Mouse (Mus musculus): ENCODE measurements at regions not wholly inside any gene's neighbourhood (a gene's known extent, or its start where the extent isn't known, plus 50 kb on each side); places are given as distances from the start of the nearest gene placed in this dataset.

DNA sequence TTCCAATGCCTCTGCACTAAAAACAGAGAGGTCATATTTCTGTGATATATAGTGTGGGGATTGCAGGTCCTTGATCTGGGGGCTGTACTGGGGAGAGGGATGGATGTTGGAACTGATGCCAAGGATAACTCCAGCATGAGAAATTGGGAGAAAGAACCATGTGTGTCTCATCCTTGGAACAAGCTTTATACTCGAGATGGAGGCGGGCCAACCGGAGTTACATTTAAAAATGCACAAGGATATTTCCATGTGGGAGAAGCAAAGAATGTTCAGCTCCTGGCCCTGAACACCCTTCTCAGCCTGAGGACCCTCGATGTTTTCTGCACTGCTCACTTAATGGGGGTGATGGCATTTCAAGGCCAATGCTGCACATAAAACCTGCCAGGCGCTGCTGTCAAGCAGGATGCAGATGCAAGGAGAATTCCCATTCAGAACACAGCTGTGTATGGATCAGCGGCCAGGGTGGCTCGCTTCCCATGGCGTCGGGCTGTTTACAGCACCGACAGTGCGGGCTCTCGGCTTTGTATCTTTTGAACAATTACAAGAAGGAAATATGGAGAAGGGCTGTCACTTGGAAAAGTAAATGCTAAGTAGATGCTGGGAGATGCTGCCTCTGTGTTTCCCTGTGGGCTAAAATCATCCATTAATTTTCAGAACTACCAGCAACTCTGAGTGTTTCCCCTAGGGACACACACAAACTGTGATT is 184.9 kb upstream of the Myt1l start:
- no peak for TF ChIP-seq CTCF (conservative IDR thresholded peaks at IDR 0.05; ENCODE audit: insufficient read depth, insufficient read length, low read depth, low read length)
- TF ChIP-seq POLR2A (IDR thresholded peaks at IDR 0.05; ENCODE audit: low read depth, low read length): no peak
- 66% methylated on average over 12 of the region's 12 CpGs for WGBS
- no peak overlapping the region for H3K4me3 ChIP-seq (ENCODE audit: insufficient read depth, low read depth, low read length)
- DNase-seq: no peak
- no peaks in the 10 kb centered on the region for H3K36me3 ChIP-seq (ENCODE audit: control insufficient read depth, insufficient read depth, low read length)
- no peaks in the 10 kb centered on the region for H3K27me3 ChIP-seq (replicated peaks; ENCODE audit: control insufficient read depth, insufficient read depth, low read length)
- H3K27ac ChIP-seq (ENCODE audit: insufficient read depth, low read depth, low read length): no peak overlapping the region
- no peaks in the 10 kb centered on the region for H3K4me1 ChIP-seq (ENCODE audit: control insufficient read depth, insufficient read depth, low read length)

DNA sequence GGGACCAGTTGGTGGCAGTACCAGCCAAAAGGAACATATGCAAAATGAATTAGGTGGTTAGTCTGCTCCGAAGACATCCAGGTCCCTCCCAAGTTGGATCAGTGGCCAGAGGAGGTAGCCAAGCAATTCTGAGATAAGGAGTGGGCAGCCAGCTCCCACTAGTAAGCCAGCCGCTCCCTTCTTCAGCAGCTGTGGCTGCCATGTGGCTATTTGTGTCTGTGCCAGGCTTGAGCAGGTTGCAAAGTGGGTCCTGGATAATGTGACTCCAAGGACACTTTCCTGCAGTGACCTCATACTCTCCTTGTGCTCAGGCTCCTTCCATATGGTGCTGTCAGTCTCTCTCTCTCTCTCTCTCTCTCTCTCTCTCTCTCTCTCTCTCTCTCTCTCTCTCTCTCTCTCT is 179.5 kb upstream of the Myt1l start:
- no peak overlapping the region for H3K4me3 ChIP-seq (ENCODE audit: insufficient read depth, low read depth, low read length)
- WGBS: 39% methylated on average over 2 of the region's 2 CpGs
- H3K4me1 ChIP-seq (ENCODE audit: control insufficient read depth, insufficient read depth, low read length): no peaks in the 10 kb centered on the region
- DNase-seq: peak; percentile 4
- no peaks in the 10 kb centered on the region for H3K27me3 ChIP-seq (replicated peaks; ENCODE audit: control insufficient read depth, insufficient read depth, low read length)
- no peak for TF ChIP-seq POLR2A (IDR thresholded peaks at IDR 0.05; ENCODE audit: low read depth, low read length)
- TF ChIP-seq CTCF (conservative IDR thresholded peaks at IDR 0.05; ENCODE audit: insufficient read depth, insufficient read length, low read depth, low read length): no peak
- no peak overlapping the region for H3K27ac ChIP-seq (ENCODE audit: insufficient read depth, low read depth, low read length)
- H3K36me3 ChIP-seq (ENCODE audit: control insufficient read depth, insufficient read depth, low read length): no peaks in the 10 kb centered on the region

DNA sequence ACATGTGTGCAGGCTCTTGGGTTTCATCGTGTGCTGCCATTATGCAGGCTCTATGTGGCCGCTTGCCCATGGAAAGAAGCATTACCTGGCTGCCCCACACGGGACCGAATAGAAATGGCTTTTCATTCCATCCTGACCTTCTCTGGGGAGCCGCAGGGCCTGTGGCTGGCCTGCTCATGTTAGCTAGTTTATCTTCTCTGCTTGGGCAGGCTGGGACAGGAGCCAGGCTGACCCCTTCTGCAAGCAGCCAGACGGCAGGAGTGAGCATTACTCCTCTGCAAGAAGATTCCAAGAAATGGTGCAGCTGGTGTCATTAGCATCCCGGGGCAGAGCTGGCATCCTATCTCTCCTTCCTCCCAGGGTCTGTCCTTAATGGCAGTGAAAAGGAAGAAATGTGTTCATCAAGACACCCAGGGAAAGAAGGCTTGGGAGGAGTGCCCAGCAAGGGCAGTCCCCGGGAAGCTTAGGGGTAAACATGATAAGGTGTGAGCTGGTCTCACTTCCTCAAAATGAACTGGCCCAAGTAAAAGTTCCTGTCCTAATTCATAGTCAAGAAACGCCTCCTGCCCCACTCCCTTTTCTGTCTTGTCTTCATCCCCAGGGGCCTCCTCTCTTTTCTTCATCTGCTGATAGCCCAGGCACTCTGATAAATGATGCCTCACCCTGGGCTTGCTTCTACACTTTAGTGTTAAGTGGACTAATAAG is 178.9 kb upstream of the Myt1l start:
- no peaks in the 10 kb centered on the region for H3K36me3 ChIP-seq (ENCODE audit: control insufficient read depth, insufficient read depth, low read length)
- H3K27ac ChIP-seq (ENCODE audit: insufficient read depth, low read depth, low read length): no peak overlapping the region
- no peak overlapping the region for H3K4me3 ChIP-seq (ENCODE audit: insufficient read depth, low read depth, low read length)
- TF ChIP-seq CTCF (conservative IDR thresholded peaks at IDR 0.05; ENCODE audit: insufficient read depth, insufficient read length, low read depth, low read length): no peak
- no peak for TF ChIP-seq POLR2A (IDR thresholded peaks at IDR 0.05; ENCODE audit: low read depth, low read length)
- WGBS: 36% methylated on average over 9 of the region's 9 CpGs
- DNase-seq: no peak
- H3K27me3 ChIP-seq (replicated peaks; ENCODE audit: control insufficient read depth, insufficient read depth, low read length): no peaks in the 10 kb centered on the region
- H3K4me1 ChIP-seq (ENCODE audit: control insufficient read depth, insufficient read depth, low read length): no peaks in the 10 kb centered on the region

DNA sequence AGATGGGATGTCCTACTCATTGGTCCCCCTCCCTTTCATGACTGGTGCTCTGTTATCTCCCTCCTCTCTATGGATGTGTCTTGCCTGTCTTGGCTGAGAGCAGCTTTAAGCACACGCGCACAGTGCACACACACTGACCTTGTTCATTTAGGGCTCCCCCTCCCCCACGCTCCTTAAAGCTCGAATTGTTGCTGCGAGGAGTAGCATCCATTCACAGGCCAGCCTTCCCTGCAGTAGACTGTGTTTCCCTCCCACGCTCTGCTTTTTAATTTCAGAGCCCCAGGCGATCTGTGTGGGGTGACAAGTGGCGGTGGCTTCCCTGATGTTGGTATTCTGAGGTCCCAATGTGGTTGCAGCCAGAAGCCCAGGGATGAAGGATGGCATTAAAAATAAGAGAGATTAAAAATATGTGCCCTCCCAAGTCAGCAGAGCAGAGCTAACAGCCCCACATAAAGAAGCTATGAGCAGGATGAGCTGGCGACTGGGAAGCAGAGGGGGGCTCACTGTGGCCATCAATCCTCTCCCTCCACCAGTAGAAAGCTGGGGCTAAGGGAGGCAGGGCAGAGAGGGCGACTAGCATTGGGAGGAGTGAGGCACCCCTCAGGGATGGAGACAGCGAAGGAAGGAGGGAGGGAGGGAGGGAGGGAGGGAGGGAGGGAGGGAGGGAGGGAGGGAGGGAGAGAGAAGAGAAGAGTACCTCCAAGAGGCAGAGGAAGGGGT is 174.2 kb upstream of the Myt1l start:
- Histone ChIP-seq H3K36me3 (ENCODE audit: control insufficient read depth, insufficient read depth, low read length) (no peaks in the 10 kb centered on the region), H3K27me3 (replicated peaks; ENCODE audit: control insufficient read depth, insufficient read depth, low read length) (no peaks in the 10 kb centered on the region), H3K27ac (ENCODE audit: insufficient read depth, low read depth, low read length) (no peak overlapping the region), H3K4me3 (ENCODE audit: insufficient read depth, low read depth, low read length) (no peak overlapping the region), H3K4me1 (ENCODE audit: control insufficient read depth, insufficient read depth, low read length) (no peaks in the 10 kb centered on the region)
- no peak for DNase-seq
- 36% methylated on average over 9 of the region's 11 CpGs for WGBS
- TF ChIP-seq CTCF (conservative IDR thresholded peaks at IDR 0.05; ENCODE audit: insufficient read depth, insufficient read length, low read depth, low read length) (no peak), POLR2A (IDR thresholded peaks at IDR 0.05; ENCODE audit: low read depth, low read length) (no peak)

DNA sequence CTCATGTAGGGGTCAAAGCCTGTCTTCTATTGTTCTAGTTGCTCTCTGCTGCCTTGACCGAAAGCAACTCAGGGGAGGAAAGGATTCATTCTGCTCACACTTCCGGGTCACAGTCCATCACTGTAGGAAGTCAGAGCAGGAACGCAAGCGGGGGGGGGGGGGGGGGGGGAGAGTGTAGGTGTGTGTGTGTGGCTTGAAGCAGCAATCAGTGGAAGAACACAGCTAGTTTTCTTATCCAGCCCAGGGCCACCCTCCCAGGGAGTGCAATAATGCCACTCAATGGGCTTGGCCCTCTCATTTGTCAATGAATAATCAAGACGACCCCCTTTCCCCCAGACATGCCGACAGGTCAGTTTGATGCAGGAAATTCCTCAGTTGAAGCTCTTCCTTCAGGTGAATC is 173.4 kb upstream of the Myt1l start:
- TF ChIP-seq POLR2A (IDR thresholded peaks at IDR 0.05; ENCODE audit: low read depth, low read length) (no peak), CTCF (conservative IDR thresholded peaks at IDR 0.05; ENCODE audit: insufficient read depth, insufficient read length, low read depth, low read length) (no peak)
- H3K36me3 ChIP-seq (ENCODE audit: control insufficient read depth, insufficient read depth, low read length): no peaks in the 10 kb centered on the region
- no peaks in the 10 kb centered on the region for H3K4me1 ChIP-seq (ENCODE audit: control insufficient read depth, insufficient read depth, low read length)
- 17% methylated on average over 6 of the region's 6 CpGs for WGBS
- no peaks in the 10 kb centered on the region for H3K27me3 ChIP-seq (replicated peaks; ENCODE audit: control insufficient read depth, insufficient read depth, low read length)
- no peak for DNase-seq
- no peak overlapping the region for H3K4me3 ChIP-seq (ENCODE audit: insufficient read depth, low read depth, low read length)
- no peak overlapping the region for H3K27ac ChIP-seq (ENCODE audit: insufficient read depth, low read depth, low read length)

DNA sequence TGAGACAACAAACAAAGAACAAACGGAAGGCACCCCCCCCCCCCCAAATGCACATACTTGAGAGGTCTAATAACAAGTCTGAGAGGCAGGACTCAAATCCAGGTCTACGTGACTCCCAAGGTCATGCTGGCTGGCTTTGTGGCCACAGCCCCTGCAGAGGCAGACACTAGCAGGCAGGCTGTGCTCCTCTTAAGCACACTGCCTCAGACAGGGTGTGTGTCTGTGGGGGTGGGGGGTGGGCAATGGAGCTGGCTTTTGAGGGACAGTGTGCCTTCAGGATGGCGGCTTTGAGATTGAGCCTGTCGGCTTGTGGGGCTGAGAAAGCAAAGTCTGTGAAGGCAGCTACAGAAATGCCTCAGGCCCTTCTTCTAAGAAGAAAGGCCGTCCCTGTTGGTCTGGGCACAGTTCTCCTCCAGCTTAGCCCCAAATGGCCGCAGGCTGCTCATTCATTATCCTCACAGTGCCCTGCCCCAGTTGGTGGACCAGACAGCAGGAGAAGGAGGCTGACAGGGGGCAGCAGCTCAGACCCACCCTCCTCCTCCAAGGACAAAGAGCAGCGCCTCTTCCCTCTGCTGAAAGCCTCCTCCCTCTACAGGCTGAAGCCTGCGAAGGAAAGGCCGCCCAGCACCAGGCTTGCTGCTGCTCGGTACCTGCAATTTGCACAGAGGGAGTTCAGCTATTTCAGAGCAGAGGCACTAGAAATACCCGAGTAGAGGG is 171.3 kb upstream of the Myt1l start:
- Histone ChIP-seq H3K36me3 (ENCODE audit: control insufficient read depth, insufficient read depth, low read length) (no peaks in the 10 kb centered on the region), H3K4me3 (ENCODE audit: insufficient read depth, low read depth, low read length) (no peak overlapping the region), H3K27me3 (replicated peaks; ENCODE audit: control insufficient read depth, insufficient read depth, low read length) (no peaks in the 10 kb centered on the region), H3K4me1 (ENCODE audit: control insufficient read depth, insufficient read depth, low read length) (no peaks in the 10 kb centered on the region), H3K27ac (ENCODE audit: insufficient read depth, low read depth, low read length) (no peak overlapping the region)
- WGBS: 52% methylated on average over 11 of the region's 11 CpGs
- no peak for DNase-seq
- TF ChIP-seq POLR2A (IDR thresholded peaks at IDR 0.05; ENCODE audit: low read depth, low read length): no peak
- TF ChIP-seq CTCF (conservative IDR thresholded peaks at IDR 0.05; ENCODE audit: insufficient read depth, insufficient read length, low read depth, low read length): no peak

Measured in kidney, adult 2 months (tissue).